Mouse (Mus musculus) limb, embryonic 14.5 days (tissue): ENCODE measurements around the gene Zfp334. TPM values are rescaled to one million over a fixed set of nuclear protein-coding genes. Genes with fewer than 3 reads are reported as not detected.

Experiments
- ATAC-seq: fragments of 200-750 bp; cut with Nextera tagmentation; 2 replicates; pipeline ENCODE4 v1.8.0; 2017; ENCODE audit warnings: low read depth, moderate number of reproducible peaks, moderate TSS enrichment; ENCODE audit not compliant: low FRiP score
- DNase-seq: peaks from one replicate; pipeline ENCODE4 v3.0.0-alpha.2; 2015; ENCODE audit warnings: low spot score
- H3K27ac ChIP-seq: fragments of 300-500 bp; sonication (generic); replicated peaks from 2 replicates; pipeline ENCODE4 v1.5.1; 2014; ENCODE audit warnings: low read depth, mild to moderate bottlenecking, low read length, moderate library complexity, mixed read lengths
- H3K27me3 ChIP-seq: fragments of 300-500 bp; sonication (generic); 2 replicates; pipeline ENCODE4 v1.6.1; 2014; ENCODE audit warnings: low read length, mixed read lengths; ENCODE audit not compliant: control insufficient read depth, insufficient read depth
- H3K36me3 ChIP-seq: fragments of 300-500 bp; sonication (generic); 2 replicates; pipeline ENCODE4 v1.6.1; 2014; ENCODE audit warnings: mild to moderate bottlenecking, low read length, moderate library complexity, mixed read lengths; ENCODE audit not compliant: control insufficient read depth, insufficient read depth
- H3K4me1 ChIP-seq: fragments of 300-500 bp; sonication (generic); 2 replicates; pipeline ENCODE4 v1.6.1; 2014; ENCODE audit warnings: antibody characterized with exemption, low read length, mixed read lengths; ENCODE audit not compliant: control insufficient read depth, insufficient read depth
- H3K4me2 ChIP-seq: fragments of 300-500 bp; sonication (generic); replicated peaks from 2 replicates; pipeline ENCODE4 v1.6.1; 2014; ENCODE audit warnings: low read depth, mild to moderate bottlenecking, low read length, moderate library complexity; ENCODE audit not compliant: severe bottlenecking
- H3K4me3 ChIP-seq: fragments of 300-500 bp; sonication (generic); replicated peaks from 2 replicates; pipeline ENCODE4 v1.5.1; 2014; ENCODE audit warnings: low read length
- H3K9ac ChIP-seq: fragments of 300-500 bp; sonication (generic); 2 replicates; pipeline ENCODE4 v1.6.1; 2014; ENCODE audit warnings: mild to moderate bottlenecking, low read depth, low read length, moderate library complexity; ENCODE audit not compliant: severe bottlenecking
- H3K9me3 ChIP-seq: fragments of 300-500 bp; sonication (generic); 2 replicates; pipeline ENCODE4 v1.6.1; 2016; ENCODE audit warnings: low read length; ENCODE audit not compliant: control insufficient read depth
- POLR2A ChIP-seq: fragments of 200-500 bp; IDR thresholded peaks from 2 replicates; pipeline ENCODE4 v1.8.0; 2012; ENCODE audit warnings: inconsistent platforms, mild to moderate bottlenecking, moderate library complexity, borderline replicate concordance; ENCODE audit not compliant: insufficient read depth, insufficient read length; ENCODE audit errors: extremely low read depth
- WGBS: fragments of 180-500 bp; shearing (Covaris S2); extraction: QIAGEN DNeasy Blood & Tissue Kit; methylation state at CpG from one replicate; pipeline ENCODE4 v1.1.7; 2014; 5-methylcytosine and 5-hydroxymethylcytosine counted together
- polyA plus RNA-seq, 2 experiments: library from polyadenylated mRNA; depleted of rRNA in 1 of 2; stranded (reverse) in 1 of 2; unstranded in 1 of 2; fragments of >200 nt; fragmentation: Nextera tagmentation in 1 of 2; extraction: Ambion mirVana in 1 of 2; gene quantifications; 2 replicates each; pipeline versions ENCODE4 v1.2.1 to v1.2.3; 2012 to 2014

The Zfp334 gene
- polyA plus RNA-seq, 2 experiments: 8.6 to 9.8 TPM

DNA sequence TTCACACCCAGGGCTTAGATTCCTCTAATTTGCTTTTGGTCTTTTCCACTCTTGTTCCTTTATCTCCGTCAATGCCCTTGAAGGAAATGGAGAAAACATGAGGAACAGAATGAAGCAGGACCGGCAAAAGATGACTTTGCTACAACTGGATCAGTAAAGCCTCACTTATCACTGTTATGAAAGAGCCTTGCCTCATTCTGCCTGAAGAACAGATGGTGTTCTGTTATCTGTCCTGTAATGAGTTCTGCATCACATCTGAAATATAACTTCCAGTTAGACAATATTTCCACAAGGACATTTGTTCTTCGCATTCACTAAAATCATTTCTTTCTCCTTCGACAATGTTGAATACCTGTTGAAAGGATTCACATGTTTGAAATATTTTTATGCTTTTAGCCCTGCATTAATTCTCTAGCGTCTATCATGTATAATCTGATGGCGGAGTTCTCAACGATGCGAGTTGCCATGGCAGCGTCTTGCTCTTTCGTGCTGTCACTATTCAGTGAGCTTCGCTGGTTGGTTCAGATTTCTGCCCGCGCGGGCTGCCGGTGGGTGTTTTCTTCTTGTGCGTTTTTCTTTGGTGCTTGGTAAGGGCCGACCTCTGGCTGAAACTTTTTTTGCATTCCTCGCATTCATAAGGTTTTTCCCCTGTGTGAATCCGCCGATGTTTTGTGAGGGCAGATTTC, 36.1 kb downstream of the Zfp334 start:
- Histone ChIP-seq H3K9me3 (peaks cover 10% of the 10 kb centered on the region; the same call in 1 of the 2 replicates), H3K27ac (no peak overlapping the region), H3K36me3 (no peaks in the 10 kb centered on the region), H3K27me3 (no peaks in the 10 kb centered on the region), H3K4me2 (no peak overlapping the region), H3K9ac (no peak overlapping the region), H3K4me3 (no peak overlapping the region), H3K4me1 (no peaks in the 10 kb centered on the region)
- ATAC-seq (no peak), DNase-seq (no peak)
- TF ChIP-seq POLR2A: no peak
- WGBS: 90% methylated on average over 20 of the region's 20 CpGs

DNA sequence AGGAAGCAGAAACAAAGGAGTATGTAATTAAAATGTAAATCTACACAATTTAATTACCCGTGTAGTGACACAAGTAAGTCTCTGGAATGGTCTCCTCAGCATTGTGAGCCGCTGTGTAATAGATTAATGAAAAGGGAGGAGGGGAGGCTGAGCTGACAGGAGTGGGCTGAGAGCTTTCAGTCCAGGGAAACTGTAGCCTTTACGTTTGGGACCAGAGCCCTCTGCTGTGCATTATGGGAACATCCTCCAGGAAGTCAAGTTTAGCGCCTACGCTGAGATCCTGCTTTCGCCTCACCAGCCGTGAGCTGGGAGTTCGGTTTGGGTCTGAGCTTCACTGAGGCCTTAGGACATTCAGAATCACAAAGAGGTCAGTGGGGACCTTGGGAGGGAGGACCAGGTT, 38.6 kb downstream of the Zfp334 start:
- H3K9me3 ChIP-seq: peaks cover 10% of the 10 kb centered on the region; the same call in 1 of the 2 replicates
- no peak overlapping the region for H3K27ac ChIP-seq
- DNase-seq (no peak), ATAC-seq (no peak)
- H3K9ac ChIP-seq: no peak overlapping the region
- no peaks in the 10 kb centered on the region for H3K36me3 ChIP-seq
- no peaks in the 10 kb centered on the region for H3K27me3 ChIP-seq
- no peak overlapping the region for H3K4me2 ChIP-seq
- H3K4me1 ChIP-seq: no peaks in the 10 kb centered on the region
- H3K4me3 ChIP-seq: no peak overlapping the region
- no peak for TF ChIP-seq POLR2A
- 24% methylated on average over 8 of the region's 8 CpGs for WGBS

DNA sequence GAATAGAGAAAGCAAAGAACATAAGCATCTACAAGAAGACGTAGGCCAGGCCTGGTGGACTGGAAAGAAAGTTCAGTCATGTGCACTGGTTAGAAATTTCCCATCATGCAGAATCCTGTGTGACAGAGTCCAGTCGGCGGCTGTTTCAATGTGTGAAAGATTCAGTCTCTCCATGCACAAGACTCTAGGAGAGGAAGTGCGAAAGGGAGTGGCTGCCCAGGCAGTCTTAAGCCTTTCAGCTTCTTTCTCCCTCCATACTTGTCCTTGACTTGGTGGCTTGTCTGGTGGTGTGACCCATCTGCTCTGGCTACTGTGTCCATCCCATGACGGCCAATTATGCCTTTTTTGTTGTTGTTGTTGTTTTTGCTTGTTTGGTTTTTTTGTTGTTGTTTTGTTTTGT, 41.9 kb downstream of the Zfp334 start:
- TF ChIP-seq POLR2A: no peak
- no peak for ATAC-seq
- WGBS: 93% methylated on average over 5 of the region's 5 CpGs
- Histone ChIP-seq H3K4me1 (no peaks in the 10 kb centered on the region), H3K27me3 (no peaks in the 10 kb centered on the region), H3K4me3 (no peak overlapping the region), H3K36me3 (no peaks in the 10 kb centered on the region), H3K9ac (no peak overlapping the region), H3K27ac (no peak overlapping the region), H3K9me3 (no peaks in the 10 kb centered on the region), H3K4me2 (no peak overlapping the region)
- DNase-seq: no peak

DNA sequence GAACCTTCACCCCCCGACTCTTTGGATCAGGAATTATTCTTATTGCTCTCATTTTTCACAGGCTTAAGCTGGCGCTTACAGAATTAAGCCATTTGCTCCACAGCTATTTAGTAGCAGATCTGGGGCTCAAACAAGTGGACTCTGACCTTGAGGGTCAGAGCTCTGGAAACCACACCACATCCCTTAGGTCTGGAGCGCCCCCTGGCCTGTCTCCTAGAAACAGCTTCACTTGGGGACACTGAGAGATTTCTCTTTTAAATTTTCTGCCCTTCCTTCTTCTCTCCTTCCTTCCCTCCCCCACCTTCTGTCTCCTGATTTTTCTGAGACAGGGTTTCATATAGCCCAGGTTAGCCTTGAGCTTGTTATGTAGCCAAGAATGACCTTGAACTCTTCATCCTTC, 50.9 kb downstream of the Zfp334 start:
- Histone ChIP-seq H3K36me3 (no peaks in the 10 kb centered on the region), H3K4me3 (no peak overlapping the region), H3K9me3 (no peaks in the 10 kb centered on the region), H3K4me1 (no peaks in the 10 kb centered on the region), H3K27ac (no peak overlapping the region), H3K27me3 (no peaks in the 10 kb centered on the region), H3K4me2 (no peak overlapping the region), H3K9ac (no peak overlapping the region)
- TF ChIP-seq POLR2A: no peak
- DNase-seq (no peak), ATAC-seq (no peak)
- WGBS: 28% methylated on average over 3 of the region's 3 CpGs

DNA sequence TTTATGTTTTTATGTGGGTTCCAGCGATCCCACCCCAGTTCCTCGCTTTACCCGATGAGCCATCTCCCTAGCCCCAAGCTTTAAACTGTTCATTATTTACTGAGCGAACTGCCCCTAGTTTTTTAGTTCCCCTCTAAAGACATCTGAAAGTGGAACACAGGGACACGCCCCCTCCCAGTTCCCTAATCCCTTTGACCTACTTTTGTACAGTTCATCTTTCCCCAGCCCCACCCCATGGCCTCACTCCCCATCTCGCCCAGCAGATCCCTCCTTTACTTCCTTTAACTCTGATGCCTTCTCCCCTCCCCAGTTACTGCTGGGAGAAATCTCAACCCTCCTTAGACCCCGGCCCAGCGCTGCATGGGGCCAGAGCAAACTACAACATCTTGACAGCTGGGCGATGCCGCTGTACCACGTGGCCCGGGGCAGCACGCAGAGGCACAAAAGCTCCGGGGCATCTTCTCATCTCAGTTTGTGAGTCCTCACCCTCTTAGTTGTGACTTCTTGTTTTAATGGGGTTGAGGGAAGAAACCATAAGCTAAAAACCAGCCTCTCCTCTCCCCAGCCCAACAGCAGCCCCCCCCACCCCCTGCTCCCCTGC, 55.3 kb downstream of the Zfp334 start:
- Histone ChIP-seq H3K4me1 (no peaks in the 10 kb centered on the region), H3K27ac (no peak overlapping the region), H3K27me3 (no peaks in the 10 kb centered on the region), H3K36me3 (no peaks in the 10 kb centered on the region), H3K4me3 (no peak overlapping the region), H3K4me2 (no peak overlapping the region), H3K9ac (no peak overlapping the region), H3K9me3 (no peaks in the 10 kb centered on the region)
- ATAC-seq (no peak), DNase-seq (no peak)
- TF ChIP-seq POLR2A: no peak
- WGBS: 57% methylated on average over 14 of the region's 14 CpGs

DNA sequence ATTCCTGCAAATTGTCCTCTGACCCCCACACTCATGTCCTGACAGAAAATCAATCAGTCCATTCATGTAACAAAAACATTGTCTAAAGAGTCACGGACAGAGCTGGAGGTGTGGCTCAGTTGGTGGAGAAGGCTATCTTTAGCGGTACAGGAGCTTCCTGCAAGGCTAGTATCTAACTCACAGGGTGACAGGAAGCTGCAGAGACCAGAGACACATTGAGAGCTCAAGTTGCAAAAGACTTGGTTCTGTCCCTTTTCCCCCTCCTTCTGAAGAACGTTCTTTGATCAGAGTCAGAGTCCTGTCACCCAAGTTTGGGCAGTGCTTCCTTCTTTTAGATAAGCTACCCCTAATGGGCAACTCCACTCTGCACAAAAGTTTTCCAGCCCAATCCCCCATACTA, 58.4 kb downstream of the Zfp334 start:
- ATAC-seq: no peak
- Histone ChIP-seq H3K9ac (no peak overlapping the region), H3K4me2 (no peak overlapping the region), H3K27me3 (no peaks in the 10 kb centered on the region), H3K4me3 (no peak overlapping the region), H3K9me3 (no peaks in the 10 kb centered on the region), H3K27ac (no peak overlapping the region), H3K36me3 (no peaks in the 10 kb centered on the region), H3K4me1 (peaks cover 18% of the 10 kb centered on the region)
- WGBS: 44% methylated on average over 3 of the region's 3 CpGs
- no peak for TF ChIP-seq POLR2A
- no peak for DNase-seq
